Mouse (Mus musculus) intestine, postnatal 0 days (tissue): Measurements from ENCODE around the gene Elovl6. TPM values are rescaled to one million over a fixed set of nuclear protein-coding genes. Genes with fewer than 3 reads are reported as not detected.

Experiments
- ATAC-seq: fragments of 200-750 bp; cut with Nextera tagmentation; 2 replicates; pipeline ENCODE4 v1.8.0; 2017; ENCODE audit warnings: mild to moderate bottlenecking, moderate TSS enrichment, moderate library complexity
- H3K27ac ChIP-seq: fragments of 300-500 bp; sonication (generic); 2 replicates; pipeline ENCODE4 v1.5.1; 2014; ENCODE audit warnings: mild to moderate bottlenecking, low read depth, low read length, moderate library complexity
- H3K27me3 ChIP-seq: fragments of 300-500 bp; sonication (generic); replicated peaks from 2 replicates; pipeline ENCODE4 v1.6.1; 2014; ENCODE audit warnings: low read length, mixed read lengths; ENCODE audit not compliant: control insufficient read depth, insufficient read depth
- H3K36me3 ChIP-seq: fragments of 300-500 bp; sonication (generic); 2 replicates; pipeline ENCODE4 v1.6.1; 2014; ENCODE audit warnings: mild to moderate bottlenecking, moderate library complexity; ENCODE audit not compliant: control insufficient read depth, insufficient read depth
- H3K4me1 ChIP-seq: fragments of 300-500 bp; sonication (generic); replicated peaks from 2 replicates; pipeline ENCODE4 v1.6.1; 2014; ENCODE audit warnings: antibody characterized with exemption, low read length, mixed read lengths; ENCODE audit not compliant: control insufficient read depth, insufficient read depth
- H3K4me2 ChIP-seq: fragments of 300-500 bp; sonication (generic); replicated peaks from 2 replicates; pipeline ENCODE4 v1.6.1; 2014; ENCODE audit warnings: low read depth, mild to moderate bottlenecking, moderate library complexity
- H3K4me3 ChIP-seq: fragments of 300-500 bp; sonication (generic); 2 replicates; pipeline ENCODE4 v1.5.1; 2014; ENCODE audit warnings: low read depth, low read length
- H3K9ac ChIP-seq: fragments of 300-500 bp; sonication (generic); 2 replicates; pipeline ENCODE4 v1.6.1; 2014; ENCODE audit warnings: mild to moderate bottlenecking, low read depth, low read length
- H3K9me3 ChIP-seq: fragments of 300-500 bp; sonication (generic); 2 replicates; pipeline ENCODE4 v1.6.1; 2016; ENCODE audit warnings: mixed run types; ENCODE audit not compliant: control insufficient read depth
- CTCF ChIP-seq: sonication (generic); IDR thresholded peaks from 2 replicates; pipeline ENCODE4 v1.5.1; 2016; ENCODE audit warnings: low read depth, mild to moderate bottlenecking, control low read depth, antibody characterized with exemption, moderate library complexity
- WGBS: fragments of 180-500 bp; shearing (Covaris S2); extraction: QIAGEN DNeasy Blood & Tissue Kit; methylation state at CpG from one replicate; pipeline ENCODE4 v1.1.7; 2014; 5-methylcytosine and 5-hydroxymethylcytosine counted together
- polyA plus RNA-seq: library from polyadenylated mRNA; unstranded; fragments of >200 nt; fragmentation: Nextera tagmentation; extraction: Ambion mirVana; gene quantifications from 2 replicates; pipeline ENCODE4 v1.2.1, GENCODE M21; 2015

Gene Elovl6
- polyA plus RNA-seq, 1 experiment from 2014 or later: 34.5 TPM

DNA sequence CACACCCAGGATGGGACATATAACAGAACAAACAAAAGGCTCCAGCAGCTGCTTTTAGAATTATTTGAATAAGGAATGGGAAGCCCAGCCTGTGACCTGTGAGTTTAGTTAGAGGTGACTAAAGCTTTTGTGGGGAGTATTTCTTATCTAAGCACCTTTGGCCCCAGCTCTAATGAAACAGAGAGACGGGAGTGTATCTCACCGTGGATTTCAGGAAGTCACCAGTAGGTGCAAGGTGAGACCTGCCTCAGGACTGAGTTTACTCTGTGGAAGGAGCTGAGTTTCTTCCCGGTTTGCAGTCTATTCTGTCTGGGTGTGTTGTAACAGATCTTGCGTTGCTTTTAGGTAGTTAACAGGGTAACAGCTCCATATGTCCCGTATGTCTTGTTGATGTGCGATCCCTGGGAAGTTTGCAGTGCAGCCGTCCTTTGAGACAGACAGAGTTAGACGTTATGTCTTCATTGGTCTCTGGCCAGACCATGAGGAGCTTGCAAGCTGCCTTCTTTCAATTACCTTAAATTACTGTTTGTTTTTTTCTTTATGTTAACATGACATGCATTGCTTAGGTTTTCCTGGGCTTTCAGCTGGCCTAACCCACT, 15.8 kb downstream of the Elovl6 start:
- 0 out of 2 replicates have a peak, but pooled peaks cover 17% of the 10 kb centered on the region for H3K4me1 ChIP-seq
- H3K36me3 ChIP-seq: peaks cover 8% of the 10 kb centered on the region; the same call in 1 of the 2 replicates
- H3K4me3 ChIP-seq: no peak overlapping the region
- H3K9me3 ChIP-seq: no peaks in the 10 kb centered on the region
- H3K27ac ChIP-seq: peak overlapping the region; percentile 61
- WGBS: 21% methylated on average over 8 of the region's 8 CpGs
- peak; percentile 91 for ATAC-seq
- no peak overlapping the region for H3K9ac ChIP-seq
- peak; percentile 62 for TF ChIP-seq CTCF
- H3K27me3 ChIP-seq: no peaks in the 10 kb centered on the region
- H3K4me2 ChIP-seq: 0 out of 2 replicates have a peak overlapping the region, but pooled peaks have one; percentile 17

DNA sequence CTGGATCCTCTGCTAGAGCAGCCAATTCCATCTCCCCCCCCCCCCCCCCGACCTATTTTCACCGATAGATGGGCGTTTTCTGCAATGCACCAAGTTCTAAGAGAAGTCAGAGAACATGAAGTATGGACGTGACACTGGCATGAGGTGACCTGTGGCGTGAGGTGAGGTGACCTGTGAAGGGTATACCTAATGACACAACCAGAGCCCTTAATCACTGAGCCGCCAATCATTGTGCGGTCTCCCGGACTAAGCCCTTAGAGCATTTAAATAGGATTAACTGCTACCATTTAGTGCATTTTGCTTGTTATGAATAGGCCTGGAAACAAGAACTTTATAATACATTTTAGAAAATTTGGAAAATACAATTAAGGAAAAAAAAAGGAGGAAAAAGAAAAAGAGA, 16.6 kb downstream of the Elovl6 start:
- H3K9ac ChIP-seq: no peak overlapping the region
- H3K9me3 ChIP-seq: no peaks in the 10 kb centered on the region
- no peak for ATAC-seq
- H3K27ac ChIP-seq: no peak overlapping the region
- WGBS: 73% methylated on average over 8 of the region's 8 CpGs
- 0 out of 2 replicates have a peak, but pooled peaks cover 17% of the 10 kb centered on the region for H3K4me1 ChIP-seq
- H3K4me2 ChIP-seq: no peak overlapping the region
- TF ChIP-seq CTCF: no peak
- no peak overlapping the region for H3K4me3 ChIP-seq
- H3K27me3 ChIP-seq: no peaks in the 10 kb centered on the region
- H3K36me3 ChIP-seq: peaks cover 3% of the 10 kb centered on the region; the same call in 1 of the 2 replicates

DNA sequence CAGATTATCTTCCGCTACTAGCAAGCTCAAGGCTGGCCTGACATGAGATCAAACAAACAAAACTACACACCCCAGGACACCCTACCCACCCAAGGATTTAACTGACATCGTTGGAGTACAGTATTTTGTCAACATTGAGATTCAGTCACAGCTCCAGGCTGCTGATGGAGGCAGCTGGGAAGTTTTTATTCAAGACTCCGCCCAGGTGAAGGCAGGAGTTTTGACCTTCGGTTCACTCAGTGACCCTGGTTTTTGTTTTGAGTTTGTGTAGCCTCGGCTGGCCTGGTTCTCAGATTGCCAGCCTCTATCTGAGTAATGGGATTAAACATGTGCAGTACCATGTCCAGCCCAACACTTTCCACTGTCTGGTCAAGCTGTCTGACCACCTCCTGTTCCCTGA, 17.4 kb downstream of the Elovl6 start:
- 23% methylated on average over 5 of the region's 5 CpGs for WGBS
- Histone ChIP-seq H3K9ac (0 out of 2 replicates have a peak overlapping the region, but pooled peaks have one; percentile 11), H3K27ac (peak overlapping the region; percentile 57), H3K9me3 (no peaks in the 10 kb centered on the region), H3K4me2 (no peak overlapping the region), H3K36me3 (no peaks in the 10 kb centered on the region), H3K4me1 (0 out of 2 replicates have a peak, but pooled peaks cover 17% of the 10 kb centered on the region), H3K4me3 (no peak overlapping the region), H3K27me3 (no peaks in the 10 kb centered on the region)
- TF ChIP-seq CTCF: no peak
- no peak for ATAC-seq

DNA sequence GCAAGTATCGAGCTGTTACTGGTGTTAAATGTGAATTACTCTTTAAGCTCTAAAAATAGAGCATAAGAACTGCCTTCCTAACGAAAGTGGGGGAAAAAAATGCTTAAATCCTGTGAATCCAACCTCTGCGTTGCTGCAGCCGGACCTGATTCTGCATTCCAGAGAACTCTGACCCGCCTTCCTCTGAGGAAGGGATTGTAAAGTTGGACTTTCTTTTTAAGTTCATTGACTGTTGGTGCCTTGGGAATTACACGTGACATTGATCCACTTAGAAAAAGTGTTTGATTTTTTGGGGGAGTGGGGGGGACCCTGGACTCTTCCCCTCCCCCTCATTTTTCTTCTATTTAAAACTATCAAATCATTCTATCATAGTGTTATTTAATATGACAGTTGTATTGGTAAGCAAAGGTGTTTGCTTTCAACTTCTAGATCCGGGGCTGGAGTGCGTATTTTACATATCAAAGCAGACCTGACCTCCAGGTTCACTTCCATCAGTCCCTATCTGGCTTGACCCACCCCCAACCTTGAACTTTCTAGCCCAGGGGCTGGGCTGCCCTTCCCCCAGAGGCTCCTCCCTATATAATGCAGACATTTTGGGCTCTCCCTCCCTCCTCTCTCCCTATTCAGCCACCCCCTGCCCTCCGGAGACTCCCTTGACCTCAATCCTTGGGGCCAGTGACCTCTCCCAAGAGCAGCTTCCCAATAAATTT, 19.6 kb downstream of the Elovl6 start:
- H3K4me1 ChIP-seq: 0 out of 2 replicates have a peak, but pooled peaks cover 17% of the 10 kb centered on the region
- no peak for TF ChIP-seq CTCF
- H3K4me2 ChIP-seq: peak overlapping the region; percentile 14; the same call in 1 of the 2 replicates
- H3K4me3 ChIP-seq: no peak overlapping the region
- no peaks in the 10 kb centered on the region for H3K9me3 ChIP-seq
- no peaks in the 10 kb centered on the region for H3K36me3 ChIP-seq
- H3K9ac ChIP-seq: no peak overlapping the region
- H3K27ac ChIP-seq: peak overlapping the region; percentile 63
- ATAC-seq: no peak
- no peaks in the 10 kb centered on the region for H3K27me3 ChIP-seq
- 24% methylated on average over 9 of the region's 9 CpGs for WGBS

DNA sequence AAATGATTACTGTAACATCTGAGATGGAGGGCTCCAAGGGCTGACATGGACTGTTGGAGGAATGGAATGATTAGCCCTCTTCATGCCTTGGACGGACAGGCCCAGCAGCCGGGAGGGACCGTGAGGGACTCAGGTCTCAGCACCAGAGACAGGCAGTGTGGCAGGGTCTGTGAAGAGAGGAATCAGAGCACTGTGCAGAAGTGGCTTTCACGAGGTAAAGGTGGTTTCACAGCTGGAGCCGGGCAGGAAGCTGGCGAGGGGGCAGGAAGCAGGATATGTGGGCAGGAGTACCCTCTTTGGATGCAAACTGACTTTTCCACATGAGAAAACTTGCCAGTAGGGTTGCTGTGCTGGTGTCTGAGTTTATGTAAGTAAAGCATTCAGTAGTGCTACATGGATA, 20.2 kb downstream of the Elovl6 start:
- Histone ChIP-seq H3K4me1 (0 out of 2 replicates have a peak, but pooled peaks cover 17% of the 10 kb centered on the region), H3K27ac (0 out of 2 replicates have a peak overlapping the region, but pooled peaks have one; percentile 47), H3K27me3 (no peaks in the 10 kb centered on the region), H3K9ac (no peak overlapping the region), H3K4me2 (no peak overlapping the region), H3K9me3 (no peaks in the 10 kb centered on the region), H3K36me3 (no peaks in the 10 kb centered on the region), H3K4me3 (no peak overlapping the region)
- no peak for ATAC-seq
- WGBS: 57% methylated on average over 6 of the region's 6 CpGs
- no peak for TF ChIP-seq CTCF

DNA sequence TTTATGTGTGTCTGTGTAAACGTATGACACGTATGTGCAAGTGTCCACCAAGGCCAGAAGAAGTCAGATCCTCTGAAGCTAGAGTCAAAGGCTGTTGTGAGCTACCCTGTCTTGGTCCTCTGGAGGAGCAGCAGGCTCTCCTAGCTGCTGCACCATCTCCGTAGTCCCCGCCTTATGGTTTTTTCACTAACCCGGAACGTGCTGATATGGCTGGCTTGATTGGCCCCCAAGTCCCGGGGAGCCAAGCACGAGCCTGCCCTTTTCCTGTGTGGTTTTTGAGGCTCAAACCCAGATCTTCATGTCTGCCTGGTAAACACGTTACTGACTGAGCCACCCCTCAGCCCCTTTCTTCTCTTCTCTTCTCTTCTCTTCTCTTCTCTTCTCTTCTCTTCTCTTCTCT, 21.0 kb downstream of the Elovl6 start:
- no peak overlapping the region for H3K4me3 ChIP-seq
- no peaks in the 10 kb centered on the region for H3K36me3 ChIP-seq
- no peak overlapping the region for H3K4me2 ChIP-seq
- no peaks in the 10 kb centered on the region for H3K9me3 ChIP-seq
- 0 out of 2 replicates have a peak, but pooled peaks cover 17% of the 10 kb centered on the region for H3K4me1 ChIP-seq
- no peak overlapping the region for H3K9ac ChIP-seq
- H3K27me3 ChIP-seq: no peaks in the 10 kb centered on the region
- H3K27ac ChIP-seq: peak overlapping the region; percentile 47
- no peak for ATAC-seq
- no peak for TF ChIP-seq CTCF
- 61% methylated on average over 9 of the region's 9 CpGs for WGBS
